In genomic region chr16:4898881-4899280, GRCm38 (mm10) we compare ENCODE assay signal across 24 mouse cellular contexts. TPM values are rescaled to one million over a fixed set of nuclear protein-coding genes. Genes with fewer than 3 reads are reported as not detected.
DNase-seq lines count a peak whose midpoint lies in the region; ATAC-seq and TF ChIP-seq lines count a peak whose summit lies in the region.
"Had no signal": no experiment of that assay in that cellular context is flagged by ENCODE, and none has a peak within 500 bp of the region (broad histone marks: within the 10 kb centered on the region; RNA-seq: fewer than 3 reads in every experiment).

No protein-coding gene starts in this region.

- no peak for ATAC-seq in lung, embryonic 16.5 days (ENCODE audit: low read depth)
- ATAC-seq in neutrophil, adult 5-6 weeks (ENCODE audit: extremely low read depth, insufficient number of reproducible peaks, low FRiP score, poor library complexity, severe bottlenecking) = peak; percentile 87
- ATAC-seq: activated CD4-positive, CD25-positive, alpha-beta regulatory T cell, adult 4 months; intestine, embryonic 15.5 days; Patski had no signal

- DNase-seq in lung, postnatal 14 days = no peak
- peak; percentile 57 for DNase-seq in thymus, postnatal 4 days
- no peak for DNase-seq in heart, adult 8-10 months (ENCODE audit: low spot score)
- DNase-seq in testis, postnatal 14 days (ENCODE audit: low spot score) = no peak
- DNase-seq: adrenal gland, postnatal 25 days; cerebellum, adult 18-20 months; cerebellum, postnatal 36 days; gastrocnemius, adult 2 months; heart, adult 18-20 months; heart, postnatal 4 days; kidney, postnatal 4 days; lung, postnatal 36 days; retina, postnatal 1 day had no signal

- no peak for TF ChIP-seq CTCF in E14TG2a.4 (conservative IDR thresholded peaks at IDR 0.05; ENCODE audit: low read length)

- H3K9ac ChIP-seq in lung, embryonic 16.5 days (ENCODE audit: low read length) = no peak overlapping the region
- H3K9ac ChIP-seq: forebrain, embryonic 12.5 days; hindbrain, embryonic 15.5 days; intestine, embryonic 15.5 days; limb, embryonic 13.5 days; liver, embryonic 14.5 days had no signal

- H3K4me1 ChIP-seq in lung, embryonic 16.5 days (replicated peaks; ENCODE audit: control insufficient read depth, insufficient read depth, low read length) = peaks cover 12% of the 10 kb centered on the region
- H3K4me1 ChIP-seq in E14TG2a.4 (replicated peaks; ENCODE audit: low read depth, low read length) = peaks cover 73% of the 10 kb centered on the region
- H3K4me1 ChIP-seq: hindbrain, embryonic 15.5 days had no signal

- WGBS in lung, embryonic 16.5 days = 87% methylated on average over 6 of the region's 6 CpGs

- H3K4me3 ChIP-seq in lung, embryonic 16.5 days (ENCODE audit: low read length) = no peak overlapping the region
- 0 out of 2 replicates have a peak overlapping the region, but pooled peaks have one; percentile 23 for H3K4me3 ChIP-seq in E14TG2a.4 (replicated peaks; ENCODE audit: low read length)
- H3K4me3 ChIP-seq: embryonic facial prominence, embryonic 10.5 days; forebrain, embryonic 12.5 days; gastrocnemius, adult 2 months; hindbrain, embryonic 15.5 days; intestine, embryonic 15.5 days; limb, embryonic 13.5 days had no signal

- H3K27ac ChIP-seq in lung, embryonic 16.5 days (ENCODE audit: low read length) = peak overlapping the region; percentile 42; the same call in 1 of the 2 replicates
- H3K27ac ChIP-seq: embryonic facial prominence, embryonic 10.5 days; forebrain, embryonic 12.5 days; gastrocnemius, adult 2 months; hindbrain, embryonic 15.5 days; intestine, embryonic 15.5 days; limb, embryonic 13.5 days; liver, embryonic 14.5 days had no signal

- no peaks in the 10 kb centered on the region for H3K36me3 ChIP-seq in lung, embryonic 16.5 days (ENCODE audit: control insufficient read depth, insufficient read depth, low read length)
- peaks cover 5% of the 10 kb centered on the region for H3K36me3 ChIP-seq in E14TG2a.4 (ENCODE audit: insufficient read depth, low read length)
- H3K36me3 ChIP-seq: embryonic facial prominence, embryonic 10.5 days; forebrain, embryonic 12.5 days; hindbrain, embryonic 15.5 days; intestine, embryonic 15.5 days had no signal

- H3K4me2 ChIP-seq in lung, embryonic 16.5 days (ENCODE audit: low read depth, low read length) = no peak overlapping the region
- H3K4me2 ChIP-seq: forebrain, embryonic 12.5 days; hindbrain, embryonic 15.5 days; intestine, embryonic 15.5 days; limb, embryonic 13.5 days had no signal

- H3K9me3 ChIP-seq in lung, embryonic 16.5 days (ENCODE audit: control insufficient read depth, low read length) = no peaks in the 10 kb centered on the region
- H3K9me3 ChIP-seq in E14TG2a.4 (ENCODE audit: low read length) = no peaks in the 10 kb centered on the region
- H3K9me3 ChIP-seq: embryonic facial prominence, embryonic 10.5 days; forebrain, embryonic 12.5 days; hindbrain, embryonic 15.5 days; intestine, embryonic 15.5 days; limb, embryonic 13.5 days had no signal

- no peaks in the 10 kb centered on the region for H3K27me3 ChIP-seq in lung, embryonic 16.5 days (ENCODE audit: control insufficient read depth, insufficient read depth, low read depth, low read length)
- H3K27me3 ChIP-seq in E14TG2a.4 (ENCODE audit: insufficient read depth, low read length) = no peaks in the 10 kb centered on the region
- H3K27me3 ChIP-seq: forebrain, embryonic 12.5 days; hindbrain, embryonic 15.5 days; intestine, embryonic 15.5 days; limb, embryonic 13.5 days; Patski had no signal

RNA-seq across cellular contexts. Expression of gene Mgrn1, which starts 12.8 kb away (rescaled TPM):
- polyA plus RNA-seq in lung, embryonic 16.5 days (2015; fragmentation: Nextera tagmentation; extraction: Ambion mirVana) = 97.9 and 99.3 TPM in 2 replicates
- 78.8 and 85.0 TPM in 2 replicates for total RNA-seq in neutrophil, adult 5-6 weeks (2017)
- 100 to 1,000 TPM; 166 to 200 (median 185) TPM for total RNA-seq in heart, adult 8-10 months (2022)

RNA-seq across cellular contexts. Expression of gene Ubald1, which starts 18.8 kb away (rescaled TPM):
- polyA plus RNA-seq in lung, embryonic 16.5 days (2015; fragmentation: Nextera tagmentation; extraction: Ambion mirVana) = 38.2 and 43.1 TPM in 2 replicates
- total RNA-seq in neutrophil, adult 5-6 weeks (2017) = 33.1 and 36.3 TPM in 2 replicates
- total RNA-seq in heart, adult 8-10 months (2022) = 10 to 100 TPM; 14.6 to 20.6 (median 19.2) TPM

RNA-seq across cellular contexts. Expression of gene Nudt16l1, which starts 39.7 kb away (rescaled TPM):
- 144 and 152 TPM in 2 replicates for polyA plus RNA-seq in lung, embryonic 16.5 days (2015; fragmentation: Nextera tagmentation; extraction: Ambion mirVana)
- total RNA-seq in neutrophil, adult 5-6 weeks (2017) = 9.9 and 17.4 TPM in 2 replicates
- total RNA-seq in heart, adult 8-10 months (2022) = 10 to 100 TPM; 14.2 to 20.0 (median 16.6) TPM
